Comparison of ENCODE assay signal across 10 mouse cellular contexts in genomic region chr10:53346506-53346905, GRCm38 (mm10). TPM values are rescaled to one million over a fixed set of nuclear protein-coding genes. Genes with fewer than 3 reads are reported as not detected.
DNase-seq lines count a peak whose midpoint lies in the region; ATAC-seq lines count a peak whose summit lies in the region.
"Had no signal": no experiment of that assay in that cellular context is flagged by ENCODE, and none has a peak within 500 bp of the region (broad histone marks: within the 10 kb centered on the region; RNA-seq: fewer than 3 reads in every experiment).

No protein-coding gene starts in this region.

- no peak overlapping the region for H3K9ac ChIP-seq in embryonic facial prominence, embryonic 11.5 days (replicated peaks; ENCODE audit: low read length)
- H3K9ac ChIP-seq: embryonic facial prominence, embryonic 15.5 days; lung, embryonic 15.5 days had no signal

- no peaks in the 10 kb centered on the region for H3K9me3 ChIP-seq in embryonic facial prominence, embryonic 11.5 days (replicated peaks; ENCODE audit: control insufficient read depth, low read length)
- H3K9me3 ChIP-seq: embryonic facial prominence, embryonic 15.5 days; lung, embryonic 15.5 days had no signal

- ATAC-seq in CD4-positive, CD25-positive, alpha-beta regulatory T cell, adult 4 months, result peak; percentile 62
- ATAC-seq in activated CD4-positive, CD25-positive, alpha-beta regulatory T cell, adult 4 months, result peak; percentile 26
- no peak for ATAC-seq in embryonic facial prominence, embryonic 11.5 days (replicated peaks; ENCODE audit: insufficient number of reproducible peaks, low FRiP score, low TSS enrichment, low read depth)
- peak; percentile 53; the same call in 1 of the 2 replicates for ATAC-seq in monocyte, adult 5-6 weeks (replicated peaks; ENCODE audit: insufficient number of reproducible peaks, low FRiP score, low TSS enrichment, poor library complexity, severe bottlenecking)

- no peaks in the 10 kb centered on the region for H3K27me3 ChIP-seq in embryonic facial prominence, embryonic 11.5 days (ENCODE audit: control insufficient read depth, insufficient read depth, low read length)
- H3K27me3 ChIP-seq: embryonic facial prominence, embryonic 15.5 days; lung, embryonic 15.5 days had no signal

- H3K27ac ChIP-seq in embryonic facial prominence, embryonic 11.5 days (replicated peaks; ENCODE audit: low read depth, low read length), result no peak overlapping the region
- H3K27ac ChIP-seq: embryonic facial prominence, embryonic 15.5 days; lung, embryonic 15.5 days had no signal

- no peaks in the 10 kb centered on the region for H3K4me1 ChIP-seq in embryonic facial prominence, embryonic 11.5 days (ENCODE audit: control insufficient read depth, insufficient read depth, low read length)

- no peak overlapping the region for H3K4me3 ChIP-seq in embryonic facial prominence, embryonic 11.5 days (ENCODE audit: low read depth, low read length)
- H3K4me3 ChIP-seq: embryonic facial prominence, embryonic 15.5 days; lung, embryonic 15.5 days had no signal

- H3K36me3 ChIP-seq in embryonic facial prominence, embryonic 11.5 days (replicated peaks; ENCODE audit: control insufficient read depth, insufficient read depth, low read depth, low read length), result no peaks in the 10 kb centered on the region

- no peak overlapping the region for H3K4me2 ChIP-seq in embryonic facial prominence, embryonic 11.5 days (ENCODE audit: low read depth, low read length)
- H3K4me2 ChIP-seq: embryonic facial prominence, embryonic 15.5 days; lung, embryonic 15.5 days had no signal

- 47% methylated on average over 3 of the region's 3 CpGs for WGBS in embryonic facial prominence, embryonic 11.5 days

- peak; percentile 9 to 31 for DNase-seq in kidney, adult 8-10 months
- DNase-seq in kidney, adult 11 months, result no peak
- DNase-seq in embryonic facial prominence, embryonic 11.5 days (ENCODE audit: low spot score), result peak; percentile 76
- DNase-seq in kidney, adult 9 months, result peak; percentile 52
- no peak for DNase-seq in urinary bladder, postnatal 10 days (ENCODE audit: low spot score)

RNA-seq across cellular contexts. Expression of gene Pln, which starts 9.0 kb away (rescaled TPM):
- polyA plus RNA-seq in CD4-positive, CD25-positive, alpha-beta regulatory T cell, adult 4 months (2017; shearing (Covaris generic)), result 1 to 10 TPM; 1.8 to 2.0 TPM
- 1 to 10 TPM in 1 of 2 experiments, under 1 TPM in 1; 0.99 to 3.0 TPM for polyA plus RNA-seq in activated CD4-positive, CD25-positive, alpha-beta regulatory T cell, adult 4 months (2017; shearing (Covaris generic))
- polyA plus RNA-seq in embryonic facial prominence, embryonic 11.5 days (2014; fragmentation: Nextera tagmentation; extraction: Ambion mirVana), result 1.0 and 2.7 TPM in 2 replicates
- 0.53 TPM in 1 of 3 replicates, not detected in the others for total RNA-seq in monocyte, adult 5-6 weeks (2017)

RNA-seq across cellular contexts. Expression of gene Cep85l, which starts 33.2 kb away (rescaled TPM):
- 1 to 10 TPM; 1.8 to 2.8 TPM for polyA plus RNA-seq in CD4-positive, CD25-positive, alpha-beta regulatory T cell, adult 4 months (2017; shearing (Covaris generic))
- polyA plus RNA-seq in activated CD4-positive, CD25-positive, alpha-beta regulatory T cell, adult 4 months (2017; shearing (Covaris generic)), result 1 to 10 TPM; 1.7 to 1.9 TPM
- polyA plus RNA-seq in embryonic facial prominence, embryonic 11.5 days (2014; fragmentation: Nextera tagmentation; extraction: Ambion mirVana), result 4.7 and 6.6 TPM in 2 replicates
- total RNA-seq in monocyte, adult 5-6 weeks (2017), result 27.4 to 28.7 TPM (median 28.1 TPM) in 3 replicates

Comparison
In these comparisons a context has a peak if more than half of its experiments do, and no peak if none do; other contexts are left out.
1. DNase-seq: peak in kidney, adult 8-10 months (2 of 2), embryonic facial prominence, embryonic 11.5 days (single experiment) and kidney, adult 9 months (single experiment); none in kidney, adult 11 months (single experiment) and urinary bladder, postnatal 10 days (single experiment).